Mouse (Mus musculus) right cerebral cortex, postnatal 4 days (tissue): ENCODE results near the gene Faim2.

Experiments
- DNase-seq: peaks from one replicate; pipeline ENCODE4 v3.0.0-alpha.2; 2022

Gene Faim2

GRCm38 (mm10) chr15:99527629-99528353 lies at the start of gene Faim2:
Gene Faim2, minus strand, starts transcription at chr15:99528165.
- peak; percentile 76 for DNase-seq

DNA sequence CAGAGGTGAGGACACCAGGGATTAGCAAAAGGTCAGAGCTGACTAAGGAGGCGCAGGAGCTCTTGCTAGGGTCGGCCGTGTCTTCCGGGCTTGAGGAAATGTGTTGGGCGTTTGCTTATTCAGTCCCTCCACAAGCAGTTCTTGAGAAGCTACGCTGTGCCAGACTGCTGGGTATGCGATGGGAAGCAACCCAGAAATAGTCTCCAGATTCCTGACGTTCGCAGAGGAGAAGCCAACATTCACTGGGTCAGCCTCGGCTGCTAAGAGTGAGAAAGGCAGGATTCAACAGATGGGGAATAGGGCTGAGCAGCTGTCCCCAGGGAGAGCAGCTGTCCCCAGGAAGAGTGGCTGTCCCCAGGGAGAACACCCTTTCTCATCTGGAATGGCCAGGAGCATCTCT lies 41.2 kb upstream of the Faim2 start:
- no peak for DNase-seq

DNA sequence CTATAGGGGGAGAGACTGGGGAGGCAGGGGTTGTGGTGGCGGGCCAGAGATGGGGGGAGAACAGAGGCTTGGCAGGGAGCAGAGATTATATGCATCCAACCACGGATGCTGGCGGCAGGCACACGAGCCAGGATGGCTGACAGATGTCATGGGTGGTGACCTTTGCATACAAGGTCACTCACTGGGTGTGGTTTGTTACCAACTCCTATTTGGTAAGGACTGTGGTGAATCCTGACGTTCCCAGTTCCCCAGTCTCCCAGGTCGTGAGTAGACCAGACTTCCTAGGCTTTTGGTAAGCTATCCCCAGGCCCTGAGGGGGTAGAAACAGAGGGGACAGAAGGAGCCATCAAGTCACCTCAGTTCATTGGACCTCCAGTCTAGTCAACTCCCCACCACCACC lies 40.7 kb upstream of the Faim2 start:
- no peak for DNase-seq

- DNase-seq: no peak
These were observed 39.4 kb upstream of the Faim2 start for GRCm38 (mm10) chr15:99567371-99567770.

DNA sequence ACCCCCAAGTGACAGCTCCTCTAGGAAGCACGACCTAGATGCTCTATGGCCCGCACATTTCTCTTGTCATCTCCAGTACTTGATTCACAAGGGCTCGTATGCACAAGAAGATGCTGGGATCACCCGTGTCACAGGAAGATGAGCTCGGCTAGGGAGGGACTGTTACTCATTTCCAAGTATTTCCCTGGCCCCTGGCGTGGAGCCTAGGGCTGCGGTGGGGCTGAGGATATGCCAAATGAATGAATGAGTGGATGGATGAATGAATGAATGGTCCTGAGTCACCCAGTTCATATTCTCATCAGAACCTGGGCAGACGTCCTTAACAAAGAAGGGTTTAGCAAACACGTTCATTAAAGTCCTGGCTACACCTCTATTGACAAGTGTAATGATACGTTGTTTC lies 32.3 kb upstream of the Faim2 start:
- no peak for DNase-seq

GRCm38 (mm10) chr15:99558947-99559346 lies 31.0 kb upstream of the Faim2 start:
- DNase-seq: no peak

DNA sequence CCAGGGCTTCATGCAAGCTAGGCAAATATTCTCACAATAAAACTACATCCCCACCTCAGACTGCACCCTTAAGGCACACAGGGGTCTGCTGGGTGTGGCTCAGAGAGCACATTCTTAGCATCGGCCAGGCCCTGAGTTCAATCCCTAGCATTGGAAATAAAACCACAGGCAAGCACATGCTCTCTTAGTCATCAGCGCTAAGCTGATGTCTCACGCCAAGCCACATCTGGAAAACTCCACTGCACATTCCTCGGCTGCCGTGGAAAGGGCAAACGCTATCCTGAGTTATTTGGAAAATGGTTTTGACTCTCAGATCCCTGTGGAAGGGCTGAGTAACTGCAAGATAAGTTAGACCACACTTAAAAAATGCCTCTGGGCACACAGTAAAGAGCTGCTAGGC lies 25.8 kb upstream of the Faim2 start:
- DNase-seq: no peak

- DNase-seq: no peak
These were observed 21.9 kb upstream of the Faim2 start for GRCm38 (mm10) chr15:99549901-99550300.

DNA sequence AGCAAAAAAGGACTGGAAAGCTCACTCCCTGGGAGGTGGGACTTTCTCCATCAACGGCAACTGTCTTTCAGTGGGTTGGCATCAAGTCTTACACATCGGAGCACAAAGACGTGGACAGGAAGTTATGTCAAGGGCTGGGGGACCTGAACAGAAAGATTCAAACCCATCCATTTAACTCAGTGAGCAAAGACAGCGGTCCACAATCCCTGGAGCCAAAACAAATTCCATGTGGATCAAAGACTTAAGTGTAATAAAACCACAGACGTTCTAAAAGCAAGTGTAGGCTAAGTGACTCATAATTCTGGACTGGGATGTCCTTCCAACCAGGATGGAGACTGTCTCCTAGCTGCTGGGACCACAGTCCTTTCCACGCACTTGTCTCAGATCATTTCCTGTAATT lies 19.8 kb upstream of the Faim2 start:
- DNase-seq: no peak

DNA sequence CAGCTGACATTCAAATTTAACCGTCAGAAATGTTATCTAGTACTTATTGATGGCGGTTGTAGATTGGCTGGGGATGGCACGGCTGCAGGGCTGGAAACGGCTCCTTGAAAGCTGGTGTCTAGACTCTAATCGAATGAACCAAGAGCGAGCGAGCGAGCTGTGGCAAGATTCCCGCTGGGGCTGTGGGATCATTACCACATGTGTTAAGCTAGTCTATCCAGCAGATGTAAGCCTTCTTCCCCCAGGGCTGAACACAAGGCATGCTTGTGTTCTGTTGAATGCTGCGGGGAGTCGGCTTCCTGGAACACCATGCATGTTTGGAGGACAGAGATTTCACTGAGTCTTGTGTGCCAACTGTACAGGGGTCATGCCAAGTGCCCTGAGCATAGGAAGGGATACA lies 18.6 kb upstream of the Faim2 start:
- no peak for DNase-seq

GRCm38 (mm10) chr15:99544047-99544446 lies 16.1 kb upstream of the Faim2 start:
- no peak for DNase-seq

DNA sequence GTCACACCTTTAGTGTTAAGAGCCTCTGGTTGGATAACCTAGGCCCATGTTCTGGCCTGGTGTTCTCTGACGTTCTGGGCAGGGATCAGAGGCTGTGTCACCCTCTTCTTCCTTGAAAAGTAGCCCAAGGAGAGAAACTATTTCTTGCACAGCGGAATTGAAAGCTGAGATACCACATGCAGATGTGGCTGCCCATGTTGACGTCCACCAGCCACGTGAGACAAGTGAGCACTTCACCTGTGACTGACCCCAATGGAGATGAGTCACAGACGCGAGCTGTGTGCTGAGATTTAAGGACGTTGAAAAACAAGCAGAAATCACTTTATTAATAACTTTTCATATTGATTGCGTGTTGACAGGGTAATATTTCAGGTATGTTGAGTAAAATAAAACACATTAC lies 11.9 kb upstream of the Faim2 start:
- DNase-seq: no peak

DNA sequence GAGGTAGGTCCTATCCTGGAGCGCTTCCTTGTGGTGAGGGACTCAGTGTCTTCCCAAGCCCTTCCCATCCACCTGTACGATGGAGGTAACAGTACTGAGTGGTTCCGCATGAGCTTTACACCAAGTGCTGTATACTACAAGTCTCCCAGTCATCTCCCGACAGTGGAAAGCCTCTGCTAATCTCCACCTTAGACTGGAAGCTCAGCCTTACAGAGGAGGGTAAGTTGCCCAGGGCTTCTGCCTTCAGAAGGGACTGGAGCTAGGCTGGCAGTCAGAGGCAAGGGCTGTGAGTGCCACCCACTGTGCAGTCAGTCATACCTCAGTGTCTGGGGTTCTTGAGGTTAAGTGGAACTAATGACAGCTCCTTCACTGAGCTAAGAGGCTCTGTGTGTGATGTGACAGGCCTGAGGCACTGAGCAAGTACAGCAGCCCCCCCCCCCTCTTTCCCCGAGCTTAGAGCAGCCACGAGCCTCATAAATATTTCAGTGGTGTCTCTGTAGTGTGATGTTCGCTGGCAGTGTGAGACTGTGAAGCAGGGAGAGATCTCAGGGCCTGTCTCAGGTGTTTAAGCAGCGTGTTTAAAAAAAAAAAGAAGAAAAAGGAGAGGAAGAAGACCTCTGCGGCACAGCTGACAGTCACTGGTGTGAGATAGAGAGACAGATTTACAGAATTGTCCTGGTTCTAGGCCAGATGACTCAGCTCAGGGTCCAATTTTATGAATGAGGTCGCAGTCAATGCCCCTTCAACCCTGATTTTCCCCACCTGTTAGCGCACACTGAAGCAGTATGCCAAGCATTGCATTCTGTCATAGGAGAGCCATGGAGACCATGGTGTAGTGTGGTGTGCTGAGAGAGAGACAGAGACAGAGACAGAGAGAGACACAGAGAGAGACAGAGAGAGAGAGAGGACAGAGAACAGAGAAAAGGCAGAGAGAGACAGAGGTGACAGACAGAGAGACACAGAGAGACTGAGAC lies 9.2 kb upstream of the Faim2 start:
- no peak for DNase-seq

GRCm38 (mm10) chr15:99532023-99532422 lies 4.1 kb upstream of the Faim2 start:
- DNase-seq: no peak

GRCm38 (mm10) chr15:99531146-99531545 lies 3.2 kb upstream of the Faim2 start:
- no peak for DNase-seq

- DNase-seq: no peak
These were observed 1.3 kb downstream of the Faim2 start for GRCm38 (mm10) chr15:99526681-99527080.

GRCm38 (mm10) chr15:99520306-99520705 lies 7.7 kb downstream of the Faim2 start:
- no peak for DNase-seq

DNA sequence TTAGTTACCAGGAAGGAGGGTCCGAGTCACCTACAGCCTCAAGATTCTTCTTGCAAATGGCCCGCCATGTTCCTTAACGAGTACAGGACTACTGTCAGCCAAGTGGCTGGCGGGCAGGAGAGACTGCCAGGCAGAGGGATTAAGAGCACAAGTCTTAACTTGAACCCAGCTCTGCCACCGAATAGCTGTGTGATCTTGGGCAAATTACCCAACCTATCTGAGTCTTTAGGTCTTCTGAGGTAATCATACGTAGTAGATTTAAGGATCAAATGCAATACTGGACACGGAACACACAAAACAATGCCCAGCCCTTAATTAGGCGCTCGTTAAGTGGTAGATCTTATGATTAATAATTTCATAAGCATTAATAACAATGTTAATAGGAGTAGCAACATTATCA lies 8.3 kb downstream of the Faim2 start:
- DNase-seq: no peak

GRCm38 (mm10) chr15:99517715-99518114 lies 10.2 kb downstream of the Faim2 start:
- DNase-seq: no peak

DNA sequence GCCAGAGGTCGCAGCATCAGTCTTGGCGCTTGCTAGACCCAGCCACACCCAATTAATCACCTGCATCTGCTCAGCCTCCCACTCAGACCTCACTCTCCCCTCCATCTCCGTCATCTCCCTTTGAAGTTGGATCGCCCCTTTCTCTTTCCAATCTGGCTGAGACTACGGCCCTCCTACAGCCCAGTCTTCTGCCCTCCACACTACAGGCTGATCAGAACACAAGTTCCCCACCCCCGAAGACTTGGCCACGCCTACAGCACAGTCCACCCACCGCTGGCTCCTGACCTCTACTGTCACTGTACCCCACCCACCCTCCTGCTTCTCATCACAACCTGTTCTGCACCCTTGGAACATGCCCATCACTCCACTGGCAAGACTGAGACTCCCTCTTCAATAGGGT lies 11.2 kb downstream of the Faim2 start:
- DNase-seq: no peak

GRCm38 (mm10) chr15:99511797-99512525 lies 16.0 kb downstream of the Faim2 start:
- DNase-seq: no peak

- DNase-seq: no peak
These were observed 17.3 kb downstream of the Faim2 start for GRCm38 (mm10) chr15:99510621-99511020.

DNA sequence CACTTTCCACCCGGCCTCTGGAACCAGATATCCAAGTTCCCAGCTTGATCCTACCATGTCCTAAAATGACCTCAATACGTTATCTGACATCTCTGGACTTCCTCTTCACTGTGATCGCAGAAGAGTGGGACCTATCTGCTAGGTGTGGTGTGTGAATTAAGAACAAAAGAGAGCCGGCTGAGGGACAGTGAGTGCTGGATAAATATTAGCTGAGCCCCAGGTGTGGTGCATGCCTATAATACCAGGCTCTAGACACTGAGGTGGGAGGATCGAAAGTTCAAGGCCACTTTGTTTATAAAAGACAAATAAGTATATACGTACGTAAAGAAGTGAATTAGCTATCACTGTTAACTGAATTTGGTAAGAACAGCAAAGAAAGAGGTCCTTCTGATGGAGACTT lies 18.1 kb downstream of the Faim2 start:
- no peak for DNase-seq
